Mouse (Mus musculus) G1E (cell line): ENCODE measurements around the gene Zfp385b. TPM values are rescaled to one million over a fixed set of nuclear protein-coding genes. Genes with fewer than 3 reads are reported as not detected.

Experiments used
- ATAC-seq: 2 replicates; pipeline ENCODE4 v1.8.0; 2016; ENCODE audit warnings: mild to moderate bottlenecking; ENCODE audit not compliant: insufficient number of reproducible peaks, poor library complexity, low FRiP score, severe bottlenecking; ENCODE audit errors: extremely low read depth
- DNase-seq: peaks from one replicate; pipeline ENCODE4 v3.0.0; 2012; ENCODE audit warnings: low spot score
- H3K27me3 ChIP-seq: 2 replicates; pipeline ENCODE4 v1.6.1; 2012; ENCODE audit warnings: mild to moderate bottlenecking, low read length, inconsistent platforms; ENCODE audit not compliant: insufficient read depth
- H3K36me3 ChIP-seq: replicated peaks from 2 replicates; pipeline ENCODE3; 2012; ENCODE audit warnings: mild to moderate bottlenecking, inconsistent platforms
- H3K4me1 ChIP-seq: 2 replicates; pipeline ENCODE4 v1.6.1; 2012; ENCODE audit warnings: low read depth, low read length, inconsistent platforms, mixed read lengths; ENCODE audit not compliant: insufficient read depth
- H3K4me3 ChIP-seq: 2 replicates; pipeline ENCODE4 v1.5.1; 2012; ENCODE audit warnings: low read depth, mild to moderate bottlenecking, inconsistent platforms, low read length, moderate library complexity, mixed read lengths
- H3K9me3 ChIP-seq: replicated peaks from 2 replicates; pipeline ENCODE4 v1.6.1; 2012; ENCODE audit warnings: inconsistent platforms
- CTCF ChIP-seq: IDR thresholded peaks from 2 replicates; pipeline ENCODE4 v1.5.1; 2012; ENCODE audit warnings: low read depth, low read length, inconsistent platforms, mixed read lengths
- GATA1 ChIP-seq: IDR thresholded peaks from 2 replicates; pipeline ENCODE4 v1.6.1; 2012; ENCODE audit warnings: borderline replicate concordance, low read length, inconsistent platforms, mixed read lengths
- GATA2 ChIP-seq: IDR thresholded peaks from 2 replicates; pipeline ENCODE4 v1.6.1; 2012; ENCODE audit warnings: low read depth, low read length, inconsistent platforms, borderline replicate concordance
- POLR2AphosphoS5 ChIP-seq: IDR thresholded peaks from 2 replicates; pipeline ENCODE4 v1.6.1; 2012; ENCODE audit warnings: low read depth, low read length, inconsistent platforms; ENCODE audit not compliant: insufficient replicate concordance
- TAL1 ChIP-seq: conservative IDR thresholded peaks from 2 replicates; pipeline ENCODE4 v1.6.1; 2012; ENCODE audit warnings: low read depth, low read length, inconsistent platforms, mixed read lengths
- polyA plus RNA-seq: library from polyadenylated mRNA; stranded (reverse); fragments of >175 nt; gene quantifications from 2 replicates; pipeline ENCODE4 v1.2.3, GENCODE M21; 2012
- total RNA-seq, 2 experiments: library from RNA; stranded (forward) in 1 of 2; stranded (reverse) in 1 of 2; fragments of 200-1000 nt in 1 of 2; fragments of >200 nt in 1 of 2; fragmentation: Nextera tagmentation in 1 of 2; gene quantifications; 2 replicates each; pipeline ENCODE4 v1.2.3; 2014 to 2017

Zfp385b gene
- total and polyA plus RNA-seq, 3 experiments: 0.71 TPM; not detected in 2

- Histone ChIP-seq H3K27me3 (no peaks in the 10 kb centered on the region), H3K4me1 (no peaks in the 10 kb centered on the region), H3K4me3 (no peak overlapping the region), H3K9me3 (peaks cover 17% of the 10 kb centered on the region), H3K36me3 (no peaks in the 10 kb centered on the region)
- TF ChIP-seq GATA2 (no peak), CTCF (no peak), TAL1 (no peak), GATA1 (no peak), POLR2AphosphoS5 (no peak)
- DNase-seq (no peak), ATAC-seq (no peak)
Measured at GRCm38 (mm10) chr2:77627622-77628231, 191.7 kb downstream of the Zfp385b start.

- no peak overlapping the region for H3K4me3 ChIP-seq
- TF ChIP-seq POLR2AphosphoS5 (no peak), GATA2 (no peak), TAL1 (no peak), GATA1 (no peak), CTCF (no peak)
- peaks cover 31% of the 10 kb centered on the region for H3K9me3 ChIP-seq
- no peak for DNase-seq
- H3K36me3 ChIP-seq: no peaks in the 10 kb centered on the region
- H3K27me3 ChIP-seq: no peaks in the 10 kb centered on the region
- no peak for ATAC-seq
- H3K4me1 ChIP-seq: no peaks in the 10 kb centered on the region
Measured at GRCm38 (mm10) chr2:77618686-77619085, 200.8 kb downstream of the Zfp385b start.

GRCm38 (mm10) chr2:77610303-77610991, 209.0 kb downstream of the Zfp385b start:
- H3K4me3 ChIP-seq: no peak overlapping the region
- H3K9me3 ChIP-seq: peaks cover 42% of the 10 kb centered on the region
- no peak for TF ChIP-seq GATA2
- TF ChIP-seq POLR2AphosphoS5: no peak
- TF ChIP-seq GATA1: no peak
- TF ChIP-seq TAL1: no peak
- no peak for TF ChIP-seq CTCF
- no peaks in the 10 kb centered on the region for H3K27me3 ChIP-seq
- ATAC-seq (no peak), DNase-seq (no peak)
- H3K4me1 ChIP-seq: no peaks in the 10 kb centered on the region
- H3K36me3 ChIP-seq: no peaks in the 10 kb centered on the region

- Histone ChIP-seq H3K4me3 (no peak overlapping the region), H3K36me3 (no peaks in the 10 kb centered on the region), H3K4me1 (no peaks in the 10 kb centered on the region), H3K9me3 (peaks cover 42% of the 10 kb centered on the region), H3K27me3 (no peaks in the 10 kb centered on the region)
- TF ChIP-seq CTCF: no peak
- TF ChIP-seq POLR2AphosphoS5: no peak
- no peak for TF ChIP-seq TAL1
- no peak for TF ChIP-seq GATA1
- TF ChIP-seq GATA2: no peak
- no peak for ATAC-seq
- no peak for DNase-seq
Measured at GRCm38 (mm10) chr2:77609452-77609851, 210.0 kb downstream of the Zfp385b start.

- ATAC-seq (no peak), DNase-seq (no peak)
- TF ChIP-seq POLR2AphosphoS5: no peak
- TF ChIP-seq TAL1: no peak
- H3K9me3 ChIP-seq: peaks cover 42% of the 10 kb centered on the region
- H3K27me3 ChIP-seq: no peaks in the 10 kb centered on the region
- no peaks in the 10 kb centered on the region for H3K4me1 ChIP-seq
- no peaks in the 10 kb centered on the region for H3K36me3 ChIP-seq
- H3K4me3 ChIP-seq: no peak overlapping the region
Measured at GRCm38 (mm10) chr2:77608666-77609065, 210.8 kb downstream of the Zfp385b start.

DNA sequence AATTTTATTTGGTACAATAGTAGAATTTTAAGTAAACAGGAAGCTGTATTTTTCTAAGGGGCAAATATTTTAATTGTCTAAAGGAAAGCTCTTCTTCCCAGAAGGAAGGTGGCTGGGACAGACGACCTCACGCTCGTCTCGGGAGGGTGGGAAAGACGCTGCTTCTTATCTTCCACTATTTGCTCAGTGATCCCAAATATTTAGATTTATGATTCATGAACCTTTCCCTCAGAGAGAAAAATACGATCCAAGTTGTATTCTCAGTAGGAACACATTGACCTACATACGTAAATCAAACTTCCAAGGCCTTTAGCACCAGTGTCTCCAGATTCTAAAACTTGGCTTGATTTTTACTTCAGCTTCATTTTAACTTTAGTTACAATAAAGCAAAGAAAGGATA, 226.0 kb downstream of the Zfp385b start:
- ATAC-seq (no peak), DNase-seq (no peak)
- TF ChIP-seq TAL1 (no peak), POLR2AphosphoS5 (no peak), GATA1 (no peak), CTCF (no peak), GATA2 (no peak)
- Histone ChIP-seq H3K4me3 (no peak overlapping the region), H3K36me3 (no peaks in the 10 kb centered on the region), H3K4me1 (no peaks in the 10 kb centered on the region), H3K9me3 (peaks cover 22% of the 10 kb centered on the region), H3K27me3 (no peaks in the 10 kb centered on the region)

DNA sequence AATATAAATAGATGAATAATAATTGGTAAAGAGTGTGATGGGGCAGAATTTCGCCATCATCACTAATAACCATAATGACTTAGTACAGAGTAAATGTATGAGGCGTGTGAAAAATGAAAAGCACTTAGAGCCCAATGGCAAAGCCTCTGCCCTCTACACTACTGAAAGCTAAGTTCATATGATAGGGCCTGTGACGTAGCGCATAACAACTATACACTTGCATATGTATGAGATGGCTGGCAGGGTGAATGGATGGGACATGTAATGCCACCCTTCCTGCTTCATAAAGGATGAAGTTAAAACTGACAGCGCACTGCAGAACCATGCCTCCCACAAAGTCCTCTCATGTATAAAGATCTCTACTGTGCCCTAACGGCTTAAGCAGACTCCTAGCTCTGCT, 226.9 kb downstream of the Zfp385b start:
- no peaks in the 10 kb centered on the region for H3K36me3 ChIP-seq
- H3K4me3 ChIP-seq: no peak overlapping the region
- H3K4me1 ChIP-seq: no peaks in the 10 kb centered on the region
- H3K9me3 ChIP-seq: peaks cover 23% of the 10 kb centered on the region
- DNase-seq (no peak), ATAC-seq (no peak)
- no peaks in the 10 kb centered on the region for H3K27me3 ChIP-seq
- TF ChIP-seq GATA1: no peak
- TF ChIP-seq GATA2: no peak
- no peak for TF ChIP-seq CTCF
